In the genomic region with DNA sequence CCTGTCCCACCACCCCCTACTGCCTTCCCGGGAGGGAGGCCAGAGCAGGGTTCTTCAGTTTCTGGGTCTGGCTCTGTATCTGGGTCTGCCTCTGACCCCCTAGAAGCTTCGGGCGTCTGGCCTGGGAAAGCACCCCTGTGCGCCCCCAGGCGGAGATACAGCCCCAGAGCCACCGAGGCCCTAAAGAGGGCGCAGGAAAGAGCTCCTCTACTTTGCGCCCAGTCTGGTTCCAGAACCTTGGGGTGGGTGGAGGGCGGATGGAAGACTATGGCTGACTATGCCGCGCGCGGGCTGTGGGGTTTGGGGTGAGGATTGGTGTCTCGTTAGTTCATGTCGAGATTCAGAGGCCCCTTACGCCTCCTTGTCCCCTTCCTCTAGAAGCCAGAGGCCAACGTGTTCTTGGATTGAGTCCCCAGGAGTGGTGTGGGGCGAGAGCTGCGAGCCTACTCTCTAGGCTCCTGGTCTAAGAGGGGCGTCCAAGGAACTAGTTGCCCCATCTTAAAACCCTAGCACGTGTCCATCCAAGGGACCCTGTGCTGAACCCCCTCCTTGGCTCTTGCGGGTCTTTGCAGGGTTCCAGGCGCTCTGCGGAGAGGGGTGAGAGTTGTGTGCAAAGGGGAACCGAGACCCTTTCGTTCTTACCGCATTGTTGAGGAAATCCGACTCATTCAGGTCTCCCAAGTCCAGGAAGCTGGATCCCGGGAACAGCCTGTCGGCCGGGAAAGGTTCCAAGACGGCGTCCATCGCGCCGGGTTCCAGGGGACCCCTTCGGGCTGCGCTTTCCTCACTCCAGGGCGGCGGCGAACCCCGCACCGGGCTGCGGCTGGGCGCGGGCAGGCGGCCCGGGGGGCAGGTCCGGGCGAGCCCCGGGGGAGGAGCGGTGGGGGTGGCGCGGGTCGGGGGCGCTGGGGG, we compare ENCODE assay signal across 7 mouse cellular contexts. TPM values are rescaled to one million over a fixed set of nuclear protein-coding genes. Genes with fewer than 3 reads are reported as not detected.
DNase-seq lines count a peak whose midpoint lies in the region; ATAC-seq and TF ChIP-seq lines count a peak whose summit lies in the region.

No protein-coding gene starts in this region.

- no peaks in the 10 kb centered on the region for H3K36me3 ChIP-seq in thymus, adult 2 months (ENCODE audit: control insufficient read depth, insufficient read depth, low read length)
- no peaks in the 10 kb centered on the region for H3K36me3 ChIP-seq in stomach, embryonic 15.5 days

- peak overlapping the region; percentile 82 for H3K4me2 ChIP-seq in stomach, embryonic 15.5 days

- no peak overlapping the region for H3K27ac ChIP-seq in thymus, adult 2 months (ENCODE audit: control insufficient read depth, insufficient read depth, low read length)
- H3K27ac ChIP-seq in stomach, embryonic 15.5 days, result peak overlapping the region; percentile 89

- peaks cover 8% of the 10 kb centered on the region for H3K27me3 ChIP-seq in thymus, adult 2 months (ENCODE audit: control insufficient read depth, insufficient read depth, low read length)
- H3K27me3 ChIP-seq in stomach, embryonic 15.5 days (replicated peaks), result no peaks in the 10 kb centered on the region

- DNase-seq in thymus, adult 2 months, result peak; percentile 25
- DNase-seq in thymus, postnatal 0 days (ENCODE audit: low spot score), result no peak
- DNase-seq in cerebellum, postnatal 10 days, result peak; percentile 64 to 69
- peak; percentile 41 to 67 for DNase-seq in gastrocnemius, postnatal 4 days (ENCODE audit: low spot score in 2 of 2)
- peak; percentile 34 for DNase-seq in kidney, adult 9 months
- DNase-seq in lung, postnatal 14 days, result peak; percentile 72

- no peak for TF ChIP-seq POLR2A in thymus, adult 2 months (IDR thresholded peaks at IDR 0.05; ENCODE audit: control insufficient read depth, extremely low read depth, insufficient read depth, low read length, poor library complexity)

- H3K4me1 ChIP-seq in thymus, adult 2 months (replicated peaks; ENCODE audit: control insufficient read depth, insufficient read depth, low read length), result no peaks in the 10 kb centered on the region; the same call in 1 of the 2 replicates
- H3K4me1 ChIP-seq in stomach, embryonic 15.5 days, result peaks cover 38% of the 10 kb centered on the region

- no peaks in the 10 kb centered on the region for H3K9me3 ChIP-seq in stomach, embryonic 15.5 days

- H3K9ac ChIP-seq in stomach, embryonic 15.5 days, result peak overlapping the region; percentile 82

- peak; percentile 37; the same call in 1 of the 2 replicates for TF ChIP-seq CTCF in thymus, adult 2 months (IDR thresholded peaks at IDR 0.05; ENCODE audit: borderline replicate concordance, control insufficient read depth, extremely low read depth, insufficient read depth, low read length, poor library complexity)

- peak; percentile 49; the same call in 1 of the 2 replicates for ATAC-seq in stomach, embryonic 15.5 days (ENCODE audit: insufficient read depth, low FRiP score, low read depth)

- no peak overlapping the region for H3K4me3 ChIP-seq in thymus, adult 2 months (ENCODE audit: control insufficient read depth, insufficient read depth, low read length)
- peak overlapping the region; percentile 76 for H3K4me3 ChIP-seq in stomach, embryonic 15.5 days (replicated peaks)

- WGBS in thymus, adult 2 months, result 4% methylated on average over 54 of the region's 56 CpGs
- WGBS in stomach, embryonic 15.5 days, result 3% methylated on average over 53 of the region's 56 CpGs

RNA-seq across cellular contexts. Expression of a gene that starts 0.7 kb away (rescaled TPM):
- 1.7 and 1.8 TPM in 2 replicates for polyA plus RNA-seq in thymus, adult 2 months (2012; rRNA removed)
- polyA plus RNA-seq in thymus, postnatal 0 days (2015; fragmentation: Nextera tagmentation; extraction: Ambion mirVana), result 1.5 TPM in 2 replicates
- 10 to 100 TPM; 44.8 to 59.4 TPM for total RNA-seq in gastrocnemius, postnatal 4 days (2021)
- polyA plus RNA-seq in stomach, embryonic 15.5 days (2015; fragmentation: Nextera tagmentation; extraction: Ambion mirVana), result 20.4 and 20.6 TPM in 2 replicates

RNA-seq across cellular contexts. Expression of a gene that starts 48.0 kb away (rescaled TPM):
- polyA plus RNA-seq in thymus, adult 2 months (2012; rRNA removed), result 1,103 and 1,229 TPM in 2 replicates
- 70.9 and 81.0 TPM in 2 replicates for polyA plus RNA-seq in thymus, postnatal 0 days (2015; fragmentation: Nextera tagmentation; extraction: Ambion mirVana)
- total RNA-seq in gastrocnemius, postnatal 4 days (2021), result 100 to 1,000 TPM in 1 of 2 experiments, 10 to 100 TPM in 1; 96.0 to 121 TPM
- 50.9 and 51.1 TPM in 2 replicates for polyA plus RNA-seq in stomach, embryonic 15.5 days (2015; fragmentation: Nextera tagmentation; extraction: Ambion mirVana)

Comparison
In these comparisons a context has a peak if more than half of its experiments do, and no peak if none do; other contexts are left out.
1. RNA of a gene that starts 48.0 kb away (polyA plus RNA-seq): 1,103 to 1,229 TPM in thymus, adult 2 months; 70.9 to 81.0 TPM in thymus, postnatal 0 days and 50.9 to 51.1 TPM in stomach, embryonic 15.5 days; every median in the first group is over 10 times any median in the second.